Mouse (Mus musculus) G1E (cell line): ENCODE data around the gene Gm15217.

Source experiments
- CTCF ChIP-seq: IDR thresholded peaks from 2 replicates; pipeline ENCODE4 v1.5.1; 2012; ENCODE audit warnings: low read depth, low read length, inconsistent platforms, mixed read lengths
- GATA1 ChIP-seq: IDR thresholded peaks from 2 replicates; pipeline ENCODE4 v1.6.1; 2012; ENCODE audit warnings: borderline replicate concordance, low read length, inconsistent platforms, mixed read lengths
- GATA2 ChIP-seq: IDR thresholded peaks from 2 replicates; pipeline ENCODE4 v1.6.1; 2012; ENCODE audit warnings: low read depth, low read length, inconsistent platforms, borderline replicate concordance
- POLR2AphosphoS5 ChIP-seq: IDR thresholded peaks from 2 replicates; pipeline ENCODE4 v1.6.1; 2012; ENCODE audit warnings: low read depth, low read length, inconsistent platforms; ENCODE audit not compliant: insufficient replicate concordance
- TAL1 ChIP-seq: conservative IDR thresholded peaks from 2 replicates; pipeline ENCODE4 v1.6.1; 2012; ENCODE audit warnings: low read depth, low read length, inconsistent platforms, mixed read lengths

- TF ChIP-seq CTCF (no peak), GATA1 (no peak), TAL1 (no peak), POLR2AphosphoS5 (no peak), GATA2 (no peak)
These were observed 42.6 kb downstream of the Gm15217 start for GRCm38 (mm10) chr14:46421823-46422222.
